Mouse (Mus musculus) kidney, postnatal 10 days (tissue): ENCODE data around the gene Tmem217.

ENCODE experiments used
- DNase-seq: peaks from one replicate; pipeline ENCODE4 v3.0.0; 2021; ENCODE audit warnings: mixed read lengths

The Tmem217 gene

DNA sequence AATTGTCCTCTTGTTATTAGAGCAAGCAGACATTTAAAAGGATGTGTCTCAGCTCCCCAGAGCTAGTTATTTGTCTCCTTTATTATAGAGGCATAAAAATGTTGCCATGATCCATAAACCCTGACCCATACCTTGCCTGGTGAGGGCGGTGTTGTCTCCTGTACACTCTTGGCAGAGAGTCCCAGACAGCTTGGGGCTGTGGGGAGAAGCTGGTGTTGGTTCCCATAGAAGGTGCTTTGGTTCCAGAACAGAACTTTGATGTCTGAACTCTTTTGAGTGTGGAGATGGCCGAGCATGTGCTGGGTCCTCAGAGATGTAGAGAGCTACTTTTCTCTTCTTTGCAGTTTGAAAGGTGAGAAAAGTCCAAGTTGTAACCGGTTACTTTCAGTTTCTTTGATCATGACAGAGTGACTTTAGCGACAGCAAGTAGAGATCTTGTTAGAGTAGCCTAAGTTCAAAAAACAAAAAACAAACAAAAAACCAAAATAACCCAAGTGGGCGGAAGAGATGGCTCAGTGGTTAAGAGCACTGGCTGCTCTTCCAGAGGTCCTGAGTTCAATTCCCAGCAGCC is at the start of gene Tmem217:
TSS of gene Tmem217 (minus strand) at position 224 of the 571 bp plus-strand sequence.
- DNase-seq: no peak

DNA sequence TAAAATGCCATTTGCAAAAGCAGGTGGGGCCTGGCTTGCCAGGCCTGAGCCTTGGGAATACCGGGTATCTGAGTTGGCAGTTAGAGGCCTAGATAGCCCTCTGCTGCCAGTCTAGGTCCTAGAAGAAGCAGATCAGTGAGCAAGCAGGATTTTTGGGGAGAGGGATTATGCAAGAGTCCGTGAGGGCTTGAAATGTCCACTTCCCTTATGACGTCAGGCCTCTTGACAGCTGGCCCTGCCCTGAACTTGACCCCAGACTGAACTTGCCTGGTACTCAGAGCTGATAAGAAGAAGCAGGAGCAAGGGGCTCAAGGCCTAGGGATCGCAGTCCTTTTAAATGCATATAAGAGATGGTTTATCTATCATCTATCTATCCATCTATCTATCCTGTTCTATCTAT is 49.2 kb upstream of the Tmem217 start:
- no peak for DNase-seq

DNA sequence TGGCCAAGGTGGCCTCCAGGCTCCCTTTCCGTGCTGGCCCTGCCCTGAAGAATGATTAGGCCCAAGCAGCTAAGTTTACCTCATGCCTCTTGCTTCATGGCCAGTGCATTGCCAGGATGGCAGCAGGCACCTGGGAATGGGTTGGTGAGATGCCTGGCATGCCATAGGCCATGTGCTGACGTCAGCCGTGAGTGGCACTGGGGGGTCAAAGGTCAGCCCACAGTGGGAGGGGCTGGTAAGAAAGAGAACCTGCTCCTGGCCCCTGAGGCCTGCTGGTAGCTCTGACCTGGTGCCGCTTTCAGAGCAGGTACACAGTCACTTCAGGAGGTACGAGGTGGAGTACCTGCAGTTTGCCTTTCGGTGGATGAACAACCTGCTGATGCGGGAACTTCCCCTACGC is 47.4 kb upstream of the Tmem217 start:
- DNase-seq: peak; percentile 53

DNA sequence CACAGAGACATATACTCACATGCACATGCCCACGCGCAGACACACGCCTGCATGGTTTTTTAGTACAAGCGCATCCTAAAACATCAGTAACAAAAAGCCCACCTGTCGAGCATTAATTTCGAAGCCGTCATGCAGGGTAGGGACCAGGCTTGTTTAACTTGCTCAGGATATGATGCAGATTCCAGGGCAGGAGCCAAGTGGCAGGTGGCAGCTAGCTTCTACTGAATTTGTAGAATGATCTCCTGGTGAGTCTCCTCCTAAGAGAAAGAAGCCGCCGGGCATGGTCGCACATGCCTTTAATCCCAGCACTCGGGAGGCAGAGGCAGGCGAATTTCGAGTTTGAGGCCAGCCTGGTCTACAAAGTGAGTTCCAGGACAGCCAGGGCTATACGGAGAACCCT is 46.9 kb upstream of the Tmem217 start:
- no peak for DNase-seq

DNA sequence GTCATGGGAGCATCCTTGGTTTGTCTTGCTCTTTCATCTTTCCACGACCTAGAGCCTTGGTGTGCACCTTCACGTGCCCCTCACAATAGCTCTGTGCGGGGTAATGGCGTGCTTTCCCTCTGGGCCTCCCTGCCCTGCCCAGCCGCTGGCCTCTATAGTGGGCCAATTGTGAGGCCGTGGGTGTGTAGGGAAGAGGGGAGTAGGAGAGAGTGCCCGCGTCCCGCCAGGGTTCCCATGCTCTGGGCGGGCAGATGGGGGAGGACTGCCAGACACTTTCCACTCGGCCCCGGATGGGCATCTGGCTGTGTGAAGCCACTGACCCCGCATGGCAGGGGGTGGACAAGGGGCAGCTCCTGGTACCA is 44.6 kb upstream of the Tmem217 start:
- no peak for DNase-seq

DNA sequence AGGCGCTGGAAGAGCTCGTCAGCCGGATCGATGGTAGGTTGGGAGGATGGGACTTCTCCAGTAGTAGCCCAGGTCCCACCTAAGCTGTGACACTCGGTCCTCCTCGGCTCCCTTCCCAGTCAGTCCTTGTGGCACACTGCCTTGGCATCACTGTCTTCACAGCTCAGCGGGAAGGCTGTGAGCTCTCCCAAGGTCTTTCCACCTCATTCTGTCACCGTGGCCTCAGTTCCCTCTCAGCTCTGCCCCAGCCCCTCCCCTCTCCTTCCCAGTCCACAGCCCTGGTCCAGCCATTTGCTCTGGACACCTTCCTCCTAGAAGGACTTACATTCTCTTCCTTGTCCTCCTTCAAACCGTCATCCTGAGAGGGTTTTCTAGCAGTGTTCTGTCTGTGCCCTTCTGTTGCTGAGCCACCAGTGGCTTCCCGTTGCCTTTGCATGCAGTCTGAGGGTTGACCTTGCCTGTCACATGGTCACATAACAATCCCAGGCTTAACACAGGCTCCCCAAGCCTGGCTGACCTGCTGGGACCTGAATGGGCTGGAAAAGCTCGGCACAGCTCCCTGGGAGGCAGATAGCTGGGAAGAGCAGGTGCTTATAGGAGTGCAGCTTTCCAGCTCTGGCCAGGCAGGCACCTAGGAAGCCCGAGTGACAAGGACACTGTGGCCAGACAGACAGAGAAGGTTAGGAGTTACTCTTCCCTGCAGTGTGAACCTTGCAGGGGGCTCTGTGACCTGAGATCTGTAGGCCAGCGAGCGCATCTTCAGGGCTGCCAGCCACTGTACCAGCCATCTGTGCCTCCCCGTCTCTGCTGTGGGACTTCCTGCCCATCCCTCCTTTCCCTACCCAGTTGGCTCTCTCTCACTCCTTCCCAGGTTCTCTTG is 43.9 kb upstream of the Tmem217 start:
- peak; percentile 25 for DNase-seq

DNA sequence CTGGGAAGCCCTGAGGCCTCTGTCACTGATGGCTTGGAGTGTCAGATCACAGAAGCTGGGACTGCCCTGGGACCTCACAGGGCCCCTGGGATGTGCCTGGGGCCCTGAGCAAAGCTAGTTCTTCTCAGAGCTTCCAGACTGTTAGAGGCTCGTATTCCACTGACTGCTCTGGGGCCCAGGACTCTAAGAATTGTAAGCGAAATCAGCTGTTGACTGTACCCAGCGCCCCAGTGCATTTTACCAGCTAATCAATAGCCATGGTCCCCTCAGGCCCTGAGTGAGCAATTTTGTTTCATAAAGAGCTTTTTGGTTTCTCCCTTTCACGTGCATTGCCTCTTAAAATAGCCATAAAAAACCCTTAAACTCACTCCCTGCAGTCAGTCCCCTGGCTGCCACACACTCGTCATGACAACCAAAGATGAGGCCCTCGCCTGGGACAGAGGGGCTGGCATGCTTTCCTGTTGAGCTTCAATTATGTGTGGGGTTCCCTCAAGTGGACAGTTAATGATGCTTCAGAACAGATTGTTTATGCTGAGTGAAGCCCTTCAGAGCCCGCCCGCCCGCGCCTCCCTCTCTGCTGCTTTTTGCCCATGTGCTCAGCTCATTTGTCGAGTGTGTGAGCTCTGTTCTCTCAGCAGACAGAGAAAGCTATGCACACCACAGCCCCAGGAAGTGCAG is 37.2 kb upstream of the Tmem217 start:
- DNase-seq: no peak

DNA sequence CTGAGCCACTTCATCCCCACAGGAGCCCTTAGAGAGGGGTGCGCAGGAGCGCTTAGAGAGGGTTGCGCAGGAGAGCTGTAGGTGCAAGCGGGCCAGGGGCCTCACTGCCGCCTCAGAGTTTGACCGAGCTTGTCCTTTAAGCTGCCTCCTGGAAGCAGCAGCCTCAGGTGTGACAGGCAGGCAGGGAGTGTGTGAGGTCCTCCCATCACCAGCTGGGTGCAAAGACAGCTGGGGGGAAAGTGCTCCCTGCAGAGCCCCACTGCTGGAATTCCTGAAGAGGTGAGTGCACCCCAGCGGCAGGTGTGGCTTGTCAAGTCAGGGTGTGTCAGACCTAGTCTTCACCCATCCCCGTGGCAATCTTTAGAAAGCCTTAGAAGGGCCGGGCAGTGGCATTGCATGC is 34.7 kb upstream of the Tmem217 start:
- DNase-seq: no peak

DNA sequence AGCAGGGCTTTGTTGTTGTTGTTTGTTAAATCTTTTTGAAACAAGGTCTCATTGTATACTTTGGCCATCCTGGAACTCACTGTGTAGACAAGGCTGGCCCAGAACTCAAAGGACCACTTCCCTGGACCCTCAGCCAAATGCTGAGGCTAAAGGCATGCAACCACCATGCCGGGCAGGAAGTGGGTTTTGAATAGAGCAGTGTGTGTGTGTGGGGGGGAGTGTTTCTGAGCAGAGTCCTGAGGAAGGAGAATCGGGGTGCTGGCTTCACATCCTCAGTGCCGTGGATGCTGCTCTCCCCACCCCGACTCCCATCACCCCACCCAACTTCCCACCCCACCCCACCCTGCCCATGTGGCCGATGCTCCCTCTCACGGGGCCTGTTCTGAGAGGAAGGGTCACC is 33.3 kb upstream of the Tmem217 start:
- no peak for DNase-seq

DNA sequence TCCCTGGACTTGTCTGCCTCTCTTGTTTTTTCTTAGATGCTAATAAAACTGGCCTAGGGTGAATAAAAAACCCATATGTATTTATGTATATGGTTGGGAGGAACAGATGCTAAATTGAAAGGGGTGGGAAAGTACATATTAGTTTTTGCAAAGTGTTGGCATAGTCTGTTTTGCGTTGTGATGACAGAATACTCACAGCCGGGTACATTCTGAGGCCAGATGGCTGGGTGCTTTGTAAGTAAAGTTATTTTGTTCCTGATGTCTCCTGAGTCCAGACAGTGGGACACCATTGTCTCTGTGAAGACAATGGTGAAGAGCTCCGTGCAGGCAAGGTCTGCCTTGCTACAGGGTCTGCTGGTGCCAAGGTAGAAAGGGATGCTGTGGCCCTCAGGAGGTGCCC is 32.6 kb upstream of the Tmem217 start:
- DNase-seq: no peak

DNA sequence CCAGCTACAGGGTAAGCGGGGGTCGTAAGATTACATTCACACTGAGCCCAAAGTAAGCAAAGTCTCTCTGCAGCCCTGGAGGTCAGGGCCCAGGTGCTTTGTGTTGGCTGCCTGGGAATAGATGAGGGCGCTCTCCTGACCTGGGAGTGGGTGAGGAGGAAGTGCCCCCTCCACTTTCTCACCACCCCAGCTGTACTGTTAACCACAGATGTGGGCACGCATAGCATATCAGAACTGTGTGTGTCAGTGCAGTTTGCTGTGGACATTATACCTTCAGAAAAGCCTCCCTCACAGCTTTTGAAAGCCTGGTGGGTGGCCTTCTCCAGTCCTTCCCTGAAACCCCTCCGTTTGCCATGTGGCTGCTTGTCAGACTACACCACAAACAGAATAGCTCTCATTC is 32.1 kb upstream of the Tmem217 start:
- DNase-seq: no peak

DNA sequence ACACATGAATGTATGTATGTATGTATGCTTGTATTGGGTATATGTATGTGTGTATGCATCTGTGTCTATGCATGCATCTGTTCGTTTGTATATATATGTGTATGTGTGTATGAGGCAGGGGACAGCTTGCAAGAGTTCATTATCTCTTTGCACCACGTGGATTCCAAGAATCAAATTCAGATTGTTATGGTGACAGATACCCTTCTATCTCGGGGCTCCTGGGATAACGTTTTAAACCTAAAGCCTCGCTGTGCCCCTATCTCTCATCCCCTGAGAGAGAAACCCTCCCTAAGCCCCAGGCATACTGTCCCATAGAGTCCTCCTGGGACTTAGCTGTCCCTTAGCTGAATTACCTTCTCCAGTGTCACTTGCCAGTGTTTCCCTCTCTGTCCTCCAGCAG is 31.4 kb upstream of the Tmem217 start:
- no peak for DNase-seq

DNA sequence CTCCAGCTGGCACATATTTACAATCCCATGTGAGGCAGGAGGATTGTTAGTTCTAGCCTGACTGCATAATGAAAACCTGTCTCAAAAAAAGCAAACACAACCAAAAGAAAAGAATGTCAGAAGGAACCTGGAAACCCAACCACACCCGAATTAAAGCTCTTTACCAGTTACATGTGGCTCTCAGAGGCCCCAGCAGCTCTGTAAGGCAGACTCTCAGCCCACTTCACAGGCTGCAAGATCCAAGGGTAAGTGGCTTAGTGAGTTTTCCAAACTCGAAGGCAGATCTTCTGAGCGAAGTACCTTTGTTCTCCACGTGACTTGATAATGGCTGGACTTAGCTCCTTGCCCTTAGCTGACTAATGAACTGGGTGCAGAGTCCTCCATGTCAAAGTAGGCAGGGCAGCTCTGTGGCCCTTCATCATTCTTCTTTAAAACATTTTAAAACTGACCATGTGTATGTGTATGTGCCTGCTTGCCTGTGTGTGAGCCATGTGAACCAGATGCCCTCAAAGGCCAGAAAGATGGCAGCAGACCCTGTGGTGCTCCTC is 27.5 kb upstream of the Tmem217 start:
- no peak for DNase-seq

DNA sequence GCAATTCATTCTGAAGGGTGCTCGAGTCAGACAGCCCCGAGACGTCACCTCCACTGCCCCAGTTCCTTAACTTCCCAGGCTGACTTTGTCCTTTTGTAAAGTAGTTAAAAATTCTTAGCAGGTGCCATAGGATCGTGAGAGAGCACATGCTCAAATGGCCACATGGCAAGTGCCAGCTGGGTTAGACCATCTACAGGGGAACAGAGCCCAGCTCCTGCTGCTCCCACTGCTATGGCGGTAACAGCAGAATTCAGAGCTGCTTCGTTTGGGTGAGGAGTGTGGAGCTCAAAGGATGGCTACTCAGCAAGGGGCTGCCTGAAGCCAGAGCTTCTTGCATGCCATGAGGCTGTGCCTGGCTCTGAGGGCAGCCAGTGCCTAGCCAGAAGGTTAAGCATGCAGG is 17.6 kb upstream of the Tmem217 start:
- no peak for DNase-seq

DNA sequence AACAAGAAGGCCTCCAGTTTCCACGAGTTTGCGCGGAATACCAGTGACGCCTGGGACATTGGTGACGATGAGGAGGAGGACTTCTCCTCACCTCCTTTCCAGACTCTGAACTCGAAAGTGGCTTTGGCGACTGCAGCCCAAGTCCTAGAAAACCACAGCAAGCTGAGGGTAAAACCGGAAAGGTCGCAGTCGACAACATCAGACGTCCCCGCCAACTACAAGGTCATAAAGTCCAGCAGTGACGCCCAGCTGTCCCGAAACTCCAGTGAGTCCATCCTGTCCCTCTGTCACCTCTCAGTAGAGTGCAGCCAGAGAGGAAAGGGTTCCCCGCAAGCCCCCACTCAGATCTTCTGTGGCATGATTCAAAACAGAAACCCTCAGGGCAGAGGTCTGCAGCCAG is 16.2 kb upstream of the Tmem217 start:
- DNase-seq: no peak

DNA sequence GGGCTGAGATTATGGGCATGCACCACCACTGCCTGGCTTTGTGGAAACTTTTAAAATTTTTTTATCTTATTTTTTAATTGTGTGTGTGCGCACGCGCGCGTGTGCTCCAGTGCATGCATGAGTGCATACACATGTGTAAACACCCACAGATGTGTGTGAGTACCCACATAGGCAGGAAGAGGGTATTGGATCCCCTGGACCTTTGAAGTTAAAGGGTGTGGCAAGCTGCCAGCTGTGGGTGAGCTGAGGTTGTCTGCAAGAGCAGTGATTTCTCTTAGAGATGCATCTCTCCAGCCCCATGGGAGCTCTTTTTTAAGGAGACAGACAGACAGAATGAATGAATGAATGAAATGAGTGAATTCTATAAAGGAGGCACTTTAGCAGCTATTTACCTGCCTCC is 13.3 kb upstream of the Tmem217 start:
- DNase-seq: no peak

DNA sequence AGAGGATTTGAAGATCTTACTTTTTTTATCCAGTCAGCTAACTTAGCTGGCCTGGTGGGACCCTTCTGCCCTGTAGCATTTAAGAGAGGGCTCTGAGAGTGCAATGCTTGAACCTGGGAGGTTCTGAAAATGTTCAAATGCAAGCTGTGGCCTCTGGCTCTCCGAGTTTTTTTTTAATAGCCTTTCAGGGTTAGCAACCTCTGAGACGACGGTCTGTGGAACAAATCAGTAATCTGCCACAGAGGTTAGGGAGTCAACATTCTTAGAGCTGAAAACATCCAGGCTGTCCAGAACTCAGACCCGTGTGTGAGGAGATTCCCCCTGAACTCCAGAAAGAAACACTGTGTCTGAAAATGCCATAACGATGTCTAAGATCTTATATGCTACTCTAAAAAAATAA is 6.3 kb upstream of the Tmem217 start:
- DNase-seq: no peak

DNA sequence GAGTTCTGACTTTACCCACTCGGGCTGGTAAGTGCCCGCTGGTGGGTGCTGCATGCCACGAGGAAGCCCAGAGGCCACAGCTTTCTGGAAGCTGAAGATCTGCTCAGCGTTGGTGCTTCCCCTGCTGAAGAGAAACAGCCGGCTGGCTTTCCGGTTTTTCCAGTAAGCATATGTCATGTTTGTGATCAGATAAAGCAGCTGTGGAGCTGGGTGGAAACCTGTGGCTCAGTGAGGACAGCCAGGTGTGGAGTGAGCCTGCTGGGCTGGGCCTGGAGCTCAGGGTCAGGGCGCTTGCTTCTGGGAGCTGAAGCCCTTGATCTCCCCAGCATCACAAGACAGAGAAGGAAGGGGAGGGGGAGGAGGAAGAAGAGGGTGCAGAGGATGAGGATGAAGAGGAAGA is 4.7 kb upstream of the Tmem217 start:
- DNase-seq: peak; percentile 60

DNA sequence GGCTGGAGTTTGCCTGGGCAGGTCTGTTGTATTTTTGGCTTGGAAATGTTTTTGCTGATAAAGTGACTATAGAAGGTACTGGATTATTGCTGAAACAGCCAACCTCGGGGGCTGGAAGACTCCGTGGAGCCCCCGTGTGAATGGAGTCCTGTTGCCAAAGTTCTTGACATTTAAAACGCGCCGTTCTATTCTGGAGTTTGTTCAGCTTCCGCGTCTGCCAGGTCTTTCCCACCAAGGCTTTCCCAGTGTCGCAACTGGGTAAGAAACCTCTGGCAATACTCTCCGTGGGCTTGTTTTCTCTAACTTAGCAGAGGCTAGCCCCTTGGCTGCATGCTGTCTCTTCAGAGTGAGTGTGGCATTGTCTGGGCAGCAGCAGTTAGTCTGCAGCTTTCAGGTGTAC is 4.3 kb upstream of the Tmem217 start:
- DNase-seq: no peak

DNA sequence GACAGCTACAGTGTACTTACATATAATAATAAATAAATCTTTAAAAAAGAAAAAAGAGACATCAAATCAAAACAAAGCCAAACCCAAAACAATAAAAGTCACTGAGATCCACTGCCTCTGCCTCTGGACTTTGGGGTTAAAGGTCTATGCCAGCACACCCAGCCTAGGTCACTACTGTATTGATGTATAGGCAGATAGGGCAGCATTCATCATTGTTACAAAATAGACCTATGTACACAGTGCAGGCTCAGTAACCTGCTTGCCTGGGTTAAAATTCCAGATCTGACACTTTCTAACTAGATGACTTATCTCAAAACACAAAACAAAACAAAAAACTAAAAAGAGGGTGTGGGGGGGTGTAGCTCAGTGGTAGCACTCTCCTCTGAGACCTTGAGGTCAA is 2.0 kb upstream of the Tmem217 start:
- no peak for DNase-seq

DNA sequence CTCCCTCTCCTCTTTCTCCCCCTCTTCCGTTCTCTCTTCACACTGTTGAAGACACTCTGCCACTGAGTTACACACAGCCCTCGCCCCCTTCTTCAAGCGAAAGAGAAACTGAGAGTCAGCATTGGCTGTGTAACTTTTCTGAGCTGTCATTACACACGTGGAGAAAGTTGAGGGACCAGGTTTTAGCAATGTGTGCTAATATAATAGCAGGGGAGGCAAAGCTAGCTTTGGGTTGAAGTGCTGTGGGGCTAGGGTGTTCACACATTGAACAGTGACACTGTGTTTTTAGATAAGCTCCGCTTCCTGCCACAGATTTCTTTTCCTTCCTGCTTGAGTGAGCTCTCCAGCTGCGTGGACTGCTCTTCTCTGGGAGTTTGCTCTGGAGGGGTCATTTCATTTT is 1.2 kb downstream of the Tmem217 start:
- DNase-seq: no peak

DNA sequence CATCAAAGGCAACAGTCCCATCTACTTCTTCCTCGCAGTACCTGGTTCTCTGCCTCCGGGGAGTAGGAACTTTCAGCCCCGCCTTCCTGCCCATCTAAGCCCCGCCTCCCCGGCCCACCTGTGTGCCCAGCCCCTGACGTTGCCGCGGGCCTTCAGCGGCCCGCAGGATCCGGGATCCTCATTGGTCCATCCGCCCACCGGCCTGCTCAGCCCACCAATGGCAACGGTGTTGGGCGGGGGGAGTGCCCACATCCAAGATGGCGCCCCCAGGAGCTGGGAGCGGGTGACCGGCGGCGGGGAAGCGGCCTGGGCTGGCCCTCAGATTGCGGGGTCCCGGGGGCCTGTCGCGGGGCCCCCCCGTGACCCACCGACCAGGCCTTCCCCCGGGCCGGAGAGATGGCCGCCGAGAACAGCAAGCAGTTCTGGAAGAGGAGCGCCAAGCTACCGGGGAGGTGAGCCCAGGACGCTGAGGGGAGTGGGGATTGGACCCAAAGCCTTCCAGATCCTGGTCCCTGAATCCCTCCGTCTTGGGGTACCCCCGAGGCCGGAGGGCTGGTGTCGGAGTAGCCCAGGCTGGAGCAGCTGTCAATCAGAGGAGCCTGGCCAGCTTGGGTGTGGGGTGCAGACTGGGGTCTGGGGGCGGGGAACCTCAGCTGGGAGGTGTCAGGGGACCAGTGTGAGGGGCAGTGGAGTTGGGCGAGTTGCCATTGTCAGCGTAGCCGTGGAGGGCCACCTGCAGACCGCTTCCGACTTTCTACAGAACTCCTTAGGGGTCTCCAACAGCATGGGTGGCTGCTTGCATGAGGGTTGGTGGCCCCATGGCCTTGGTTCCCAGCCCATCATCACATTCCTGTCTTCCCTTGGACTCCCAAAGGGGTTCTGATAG is 2.4 kb downstream of the Tmem217 start, which contains the start of the genes Gm17657 and Tbc1d22b:
TSS of gene Gm17657 (minus strand) at position 96 of the 886 bp plus-strand sequence.
TSS of gene Tbc1d22b (plus strand) at position 243 of the 886 bp plus-strand sequence.
- DNase-seq: peak; percentile 97

DNA sequence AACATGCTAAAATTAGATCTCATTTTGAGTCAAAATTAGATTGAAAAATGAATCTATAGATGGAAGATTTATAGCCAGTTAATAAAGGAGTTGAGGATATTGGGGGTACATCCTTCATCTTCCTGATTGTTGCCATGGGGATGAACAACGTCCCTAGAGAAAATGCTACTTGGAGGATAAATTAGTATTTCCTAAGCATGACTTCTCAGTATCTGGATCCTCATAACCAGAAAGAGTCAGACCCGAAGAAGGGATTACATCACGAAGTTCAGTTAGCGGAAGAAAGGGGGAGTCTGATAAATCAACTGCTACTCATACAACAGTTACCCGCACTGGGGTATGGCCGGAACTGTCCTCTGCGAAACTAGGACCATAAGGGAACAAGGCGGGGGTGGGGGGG is 3.2 kb downstream of the Tmem217 start:
- DNase-seq: no peak
